Comparison of ENCODE assay signal across 8 mouse cellular contexts in genomic region chr11:36677321-36678056, GRCm38 (mm10).
DNase-seq lines count a peak whose midpoint lies in the region; ATAC-seq and TF ChIP-seq lines count a peak whose summit lies in the region.

No protein-coding gene starts in this region.

- TF ChIP-seq CTCF in kidney, postnatal 0 days (IDR thresholded peaks at IDR 0.05; ENCODE audit: low read depth): peak; percentile 21; the same call in 1 of the 2 replicates

- H3K4me2 ChIP-seq in kidney, postnatal 0 days (ENCODE audit: low read length): peak overlapping the region; percentile 52
- H3K4me2 ChIP-seq in liver, embryonic 12.5 days: peak overlapping the region; percentile 55

- H3K36me3 ChIP-seq in heart, embryonic 10.5 days: no peaks in the 10 kb centered on the region
- H3K36me3 ChIP-seq in kidney, postnatal 0 days (ENCODE audit: insufficient read depth, low read length): no peaks in the 10 kb centered on the region
- no peaks in the 10 kb centered on the region for H3K36me3 ChIP-seq in liver, embryonic 12.5 days

- under 1% methylated on average over 23 of the region's 23 CpGs for WGBS in heart, embryonic 10.5 days
- under 1% methylated on average over 23 of the region's 23 CpGs for WGBS in kidney, postnatal 0 days
- WGBS in liver, embryonic 12.5 days (ENCODE audit: insufficient replicate concordance): 1% methylated on average over 23 of the region's 23 CpGs

- no peaks in the 10 kb centered on the region for H3K27me3 ChIP-seq in heart, embryonic 10.5 days (ENCODE audit: insufficient read depth, poor library complexity, severe bottlenecking)
- peaks cover 6% of the 10 kb centered on the region; the same call in 1 of the 2 replicates for H3K27me3 ChIP-seq in kidney, postnatal 0 days (ENCODE audit: insufficient read depth, low read length)
- H3K27me3 ChIP-seq in liver, embryonic 12.5 days (replicated peaks): peaks cover 17% of the 10 kb centered on the region; the same call in 1 of the 2 replicates

- H3K4me3 ChIP-seq in heart, embryonic 10.5 days: peak overlapping the region; percentile 63
- H3K4me3 ChIP-seq in kidney, postnatal 0 days (replicated peaks; ENCODE audit: low read depth, low read length): peak overlapping the region; percentile 29
- H3K4me3 ChIP-seq in liver, embryonic 12.5 days: peak overlapping the region; percentile 33; the same call in 1 of the 2 replicates

- H3K9ac ChIP-seq in kidney, postnatal 0 days (ENCODE audit: low read depth, low read length): no peak overlapping the region
- H3K9ac ChIP-seq in liver, embryonic 12.5 days: no peak overlapping the region

- intact Hi-C loops in heart, postnatal 25 days (cut with DNase I): no loop called here

- H3K27ac ChIP-seq in heart, embryonic 10.5 days: peak overlapping the region; percentile 91
- no peak overlapping the region for H3K27ac ChIP-seq in kidney, postnatal 0 days
- H3K27ac ChIP-seq in liver, embryonic 12.5 days: no peak overlapping the region

- ATAC-seq in kidney, postnatal 0 days (replicated peaks; ENCODE audit: low FRiP score, low read depth): 0 out of 2 replicates have a peak, but pooled peaks have one; percentile 46
- ATAC-seq in liver, embryonic 12.5 days: no peak

- no peaks in the 10 kb centered on the region for H3K9me3 ChIP-seq in heart, embryonic 10.5 days
- no peaks in the 10 kb centered on the region for H3K9me3 ChIP-seq in kidney, postnatal 0 days (replicated peaks; ENCODE audit: low read length)
- H3K9me3 ChIP-seq in liver, embryonic 12.5 days (replicated peaks): no peaks in the 10 kb centered on the region

- peak; percentile 80 for DNase-seq in heart, embryonic 10.5 days (ENCODE audit: low spot score)
- no peak for DNase-seq in heart, postnatal 25 days (ENCODE audit: low spot score)
- DNase-seq in cerebellum, adult 9-11 months: peak; percentile 73
- DNase-seq in frontal cortex, postnatal 36 days (ENCODE audit: low spot score in 2 of 2): peak; percentile 50 to 66
- DNase-seq in kidney, postnatal 0 days (ENCODE audit: low spot score): peak; percentile 77
- peak; percentile 60 to 65 for DNase-seq in right cerebral cortex, adult 2 months (ENCODE audit: low spot score in 2 of 2)
- no peak for DNase-seq in spleen, postnatal 14 days (ENCODE audit: low spot score in 2 of 2)

- peaks cover 15% of the 10 kb centered on the region; the same call in 1 of the 2 replicates for H3K4me1 ChIP-seq in heart, embryonic 10.5 days
- H3K4me1 ChIP-seq in kidney, postnatal 0 days (replicated peaks; ENCODE audit: insufficient read depth, low read length): no peaks in the 10 kb centered on the region
- no peaks in the 10 kb centered on the region for H3K4me1 ChIP-seq in liver, embryonic 12.5 days

Comparison
In these comparisons a context has a peak if more than half of its experiments do, and no peak if none do; other contexts are left out.
1. DNase-seq: peak in heart, embryonic 10.5 days (single experiment), cerebellum, adult 9-11 months (single experiment), frontal cortex, postnatal 36 days (2 of 2), kidney, postnatal 0 days (single experiment) and right cerebral cortex, adult 2 months (2 of 2); none in heart, postnatal 25 days (single experiment) and spleen, postnatal 14 days (0 of 2).
2. Peak in every context shown above with its lines, with median percentiles within 50 percentile points of each other: H3K4me3 ChIP-seq.